Mouse (Mus musculus) lung, embryonic 16.5 days (tissue): ENCODE results near the gene Zfr. TPM values are rescaled to one million over a fixed set of nuclear protein-coding genes. Genes with fewer than 3 reads are reported as not detected.
A peak's percentile ranks its signal among the peaks of the same experiment; 100 is the strongest.

Experiments used
- ATAC-seq: fragments of 200-750 bp; cut with Nextera tagmentation; 2 replicates; pipeline ENCODE4 v1.8.0; 2017; ENCODE audit warnings: low read depth, mild to moderate bottlenecking, moderate library complexity
- H3K27ac ChIP-seq: fragments of 300-500 bp; sonication (generic); 2 replicates; pipeline ENCODE4 v1.5.1; 2014; ENCODE audit warnings: mild to moderate bottlenecking, control low read depth, low read length
- H3K27me3 ChIP-seq: fragments of 300-500 bp; sonication (generic); 2 replicates; pipeline ENCODE4 v1.6.1; 2014; ENCODE audit warnings: low read depth, low read length, mixed read lengths; ENCODE audit not compliant: control insufficient read depth, insufficient read depth
- H3K36me3 ChIP-seq: fragments of 300-500 bp; sonication (generic); 2 replicates; pipeline ENCODE4 v1.6.1; 2014; ENCODE audit warnings: low read length; ENCODE audit not compliant: control insufficient read depth, insufficient read depth
- H3K4me1 ChIP-seq: fragments of 300-500 bp; sonication (generic); replicated peaks from 2 replicates; pipeline ENCODE4 v1.6.1; 2014; ENCODE audit warnings: low read length, mixed read lengths; ENCODE audit not compliant: control insufficient read depth, insufficient read depth
- H3K4me2 ChIP-seq: fragments of 300-500 bp; sonication (generic); 2 replicates; pipeline ENCODE4 v1.6.1; 2014; ENCODE audit warnings: low read depth, low read length, control low read depth
- H3K4me3 ChIP-seq: fragments of 300-500 bp; sonication (generic); 2 replicates; pipeline ENCODE4 v1.5.1; 2014; ENCODE audit warnings: mild to moderate bottlenecking, low read length, control low read depth
- H3K9ac ChIP-seq: fragments of 300-500 bp; sonication (generic); 2 replicates; pipeline ENCODE4 v1.6.1; 2014; ENCODE audit warnings: low read length, control low read depth
- H3K9me3 ChIP-seq: fragments of 300-500 bp; sonication (generic); 2 replicates; pipeline ENCODE4 v1.6.1; 2016; ENCODE audit warnings: low read length; ENCODE audit not compliant: control insufficient read depth
- WGBS: fragments of 180-500 bp; shearing (Covaris S2); extraction: QIAGEN DNeasy Blood & Tissue Kit; methylation state at CpG from one replicate; pipeline ENCODE4 v1.1.7; 2014; 5-methylcytosine and 5-hydroxymethylcytosine counted together
- polyA plus RNA-seq: library from polyadenylated mRNA; unstranded; fragments of >200 nt; fragmentation: Nextera tagmentation; extraction: Ambion mirVana; gene quantifications from 2 replicates; pipeline ENCODE4 v1.2.1, GENCODE M21; 2015

Zfr gene
- polyA plus RNA-seq, 1 experiment from 2014 or later, result 109 TPM

DNA sequence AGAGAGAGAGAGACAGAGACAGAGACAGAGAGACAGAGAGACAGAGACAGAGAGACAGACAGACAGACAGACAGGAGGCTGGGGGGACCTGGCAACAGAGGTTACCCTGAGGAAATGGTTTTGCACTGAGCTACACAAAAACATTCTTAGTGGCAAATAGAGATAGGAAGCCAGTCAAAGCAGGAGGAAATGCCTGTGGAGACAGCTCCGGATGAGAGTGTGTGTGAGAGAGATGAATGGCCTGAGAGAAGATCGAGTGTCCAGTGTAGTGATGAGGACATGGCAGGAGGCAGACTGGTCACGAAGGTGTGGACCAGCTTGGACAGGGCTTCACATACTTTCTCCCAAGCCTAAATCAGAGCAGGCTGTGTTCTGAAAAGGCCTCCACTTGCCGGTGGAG, 107.4 kb downstream of the Zfr start:
- Histone ChIP-seq H3K4me3 (no peak overlapping the region), H3K36me3 (no peaks in the 10 kb centered on the region), H3K9ac (no peak overlapping the region), H3K27ac (no peak overlapping the region), H3K4me2 (no peak overlapping the region), H3K9me3 (no peaks in the 10 kb centered on the region), H3K27me3 (no peaks in the 10 kb centered on the region), H3K4me1 (peaks cover 19% of the 10 kb centered on the region)
- no peak; the same call in 1 of the 2 replicates for ATAC-seq
- WGBS, result 40% methylated on average over 4 of the region's 4 CpGs

DNA sequence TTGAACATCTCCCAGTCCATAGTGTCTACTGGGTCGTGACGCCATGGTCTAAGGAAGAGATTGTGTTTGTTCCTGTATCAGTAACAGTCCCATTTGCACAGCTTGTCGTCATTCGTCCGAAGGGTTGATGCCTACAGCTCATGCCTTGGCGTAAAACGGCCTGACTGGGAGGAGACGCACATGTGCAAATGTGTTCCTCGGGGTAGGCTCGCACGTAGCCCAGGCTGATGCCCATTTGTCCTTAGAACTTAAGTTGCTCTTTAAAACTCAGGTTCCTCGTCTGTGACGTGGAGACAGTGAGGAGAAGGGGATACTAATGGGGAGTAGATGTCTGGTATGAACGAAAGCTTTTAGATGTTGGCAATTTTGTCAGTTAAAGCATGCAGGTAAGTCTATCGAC, 109.3 kb downstream of the Zfr start:
- H3K27me3 ChIP-seq, result no peaks in the 10 kb centered on the region
- no peaks in the 10 kb centered on the region for H3K36me3 ChIP-seq
- H3K4me1 ChIP-seq, result peaks cover 27% of the 10 kb centered on the region
- no peak overlapping the region for H3K9ac ChIP-seq
- 88% methylated on average over 15 of the region's 15 CpGs for WGBS
- no peak overlapping the region for H3K4me2 ChIP-seq
- no peak overlapping the region for H3K4me3 ChIP-seq
- ATAC-seq, result no peak
- no peaks in the 10 kb centered on the region for H3K9me3 ChIP-seq
- no peak overlapping the region for H3K27ac ChIP-seq

DNA sequence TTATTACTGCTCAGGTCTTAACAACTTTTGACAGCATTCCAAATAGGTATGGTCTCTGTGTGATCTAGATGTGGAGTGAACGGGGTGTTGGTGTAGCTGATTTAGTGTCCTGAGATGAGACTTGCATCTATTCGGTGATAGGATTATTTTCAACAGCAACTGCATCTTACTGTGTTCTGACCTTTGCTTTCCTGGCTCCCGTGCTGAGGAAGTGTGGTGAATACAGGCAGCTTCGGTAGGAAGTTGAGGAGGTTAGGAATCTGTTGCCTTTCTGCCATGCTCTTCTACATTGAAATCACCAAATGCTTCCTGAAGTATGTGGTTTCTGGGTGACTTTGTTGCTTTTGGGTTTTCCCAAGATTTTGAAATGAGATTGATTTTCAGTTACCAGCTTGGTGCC, 109.7 kb downstream of the Zfr start:
- WGBS, result 60% methylated on average over 4 of the region's 4 CpGs
- no peak for ATAC-seq
- H3K27ac ChIP-seq, result no peak overlapping the region

GRCm38 (mm10) chr15:12229603-12230242, 112.1 kb downstream of the Zfr start:
- H3K4me3 ChIP-seq, result no peak overlapping the region
- H3K9me3 ChIP-seq, result no peaks in the 10 kb centered on the region
- H3K27me3 ChIP-seq, result no peaks in the 10 kb centered on the region
- no peak overlapping the region for H3K4me2 ChIP-seq
- H3K27ac ChIP-seq, result no peak overlapping the region
- peaks cover 31% of the 10 kb centered on the region for H3K4me1 ChIP-seq
- H3K9ac ChIP-seq, result no peak overlapping the region
- H3K36me3 ChIP-seq, result peaks cover 3% of the 10 kb centered on the region
- WGBS, result 61% methylated on average over 10 of the region's 10 CpGs
- no peak for ATAC-seq

More for the DNA sequence above, 109.7 kb downstream of the Zfr start:
- no peak overlapping the region for H3K4me2 ChIP-seq
- no peaks in the 10 kb centered on the region for H3K27me3 ChIP-seq
- H3K36me3 ChIP-seq, result no peaks in the 10 kb centered on the region
- H3K4me1 ChIP-seq, result peaks cover 27% of the 10 kb centered on the region
- no peaks in the 10 kb centered on the region for H3K9me3 ChIP-seq
- no peak overlapping the region for H3K4me3 ChIP-seq
- no peak overlapping the region for H3K9ac ChIP-seq

DNA sequence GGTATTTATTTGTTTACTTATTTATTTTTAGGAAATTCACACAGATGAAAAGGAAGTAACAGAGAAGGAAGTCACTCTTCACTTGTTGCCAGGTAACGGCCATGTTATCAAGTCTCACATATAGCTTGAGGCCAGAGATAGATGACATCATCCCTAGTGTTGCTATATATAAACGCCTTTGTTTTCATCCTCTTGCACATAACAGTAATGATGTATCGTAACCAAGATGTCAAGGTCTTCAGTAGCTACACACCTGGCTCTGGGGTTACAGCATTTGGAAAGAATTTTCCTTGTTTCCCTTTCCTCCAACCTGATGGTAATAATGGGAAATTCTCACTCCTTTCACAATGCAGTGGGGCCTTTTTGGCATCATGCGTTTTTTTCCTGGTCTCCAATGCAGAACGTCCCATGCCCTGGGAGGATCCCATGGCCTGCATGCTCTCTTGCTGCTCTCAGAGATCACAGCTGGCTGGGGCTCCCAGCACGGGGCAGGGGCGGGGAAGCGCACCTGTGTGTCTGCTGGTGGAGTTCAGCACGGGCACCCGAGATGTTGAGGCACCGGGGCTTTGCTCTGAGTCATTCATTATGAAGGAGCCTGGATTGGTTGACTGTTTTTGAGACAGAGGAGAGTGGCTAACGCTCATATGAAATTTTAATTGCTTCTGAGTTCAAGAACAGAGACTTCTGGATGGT, 112.8 kb downstream of the Zfr start:
- peaks cover 3% of the 10 kb centered on the region for H3K36me3 ChIP-seq
- WGBS, result 42% methylated on average over 12 of the region's 12 CpGs
- no peak overlapping the region for H3K4me2 ChIP-seq

DNA sequence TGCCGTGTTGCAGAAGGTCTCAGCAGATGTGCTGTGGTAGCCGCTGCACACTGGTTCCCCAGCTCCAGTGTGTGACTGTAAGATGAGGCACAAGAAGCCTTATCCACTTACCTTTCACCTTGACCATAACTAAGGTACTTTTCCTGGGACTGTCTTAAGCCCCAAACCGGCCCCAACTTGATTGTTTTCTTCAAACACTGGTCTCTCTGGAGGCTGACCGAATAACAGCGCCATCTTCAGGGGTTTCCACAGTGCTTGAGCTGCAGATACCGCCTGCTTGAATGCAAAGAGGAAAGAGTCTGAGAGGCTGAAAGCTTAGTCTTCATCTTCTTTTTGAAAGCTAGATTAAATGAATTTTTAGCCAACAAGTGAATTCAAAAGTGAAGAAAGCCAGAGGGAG, 113.8 kb downstream of the Zfr start:
- H3K36me3 ChIP-seq, result peaks cover 7% of the 10 kb centered on the region
- ATAC-seq, result no peak
- 73% methylated on average over 6 of the region's 6 CpGs for WGBS

More for the DNA sequence above, 112.8 kb downstream of the Zfr start:
- no peaks in the 10 kb centered on the region for H3K9me3 ChIP-seq
- peaks cover 28% of the 10 kb centered on the region for H3K4me1 ChIP-seq
- ATAC-seq, result no peak
- no peaks in the 10 kb centered on the region for H3K27me3 ChIP-seq
- peak overlapping the region; percentile 54 for H3K27ac ChIP-seq
- H3K4me3 ChIP-seq, result no peak overlapping the region
- no peak overlapping the region for H3K9ac ChIP-seq

GRCm38 (mm10) chr15:12232429-12232828, 114.8 kb downstream of the Zfr start:
- 41% methylated on average over 11 of the region's 11 CpGs for WGBS
- H3K27ac ChIP-seq, result peak overlapping the region; percentile 77

More for the DNA sequence above, 113.8 kb downstream of the Zfr start:
- Histone ChIP-seq H3K4me1 (peaks cover 28% of the 10 kb centered on the region), H3K27me3 (no peaks in the 10 kb centered on the region), H3K27ac (no peak overlapping the region), H3K9ac (no peak overlapping the region), H3K4me2 (no peak overlapping the region), H3K9me3 (no peaks in the 10 kb centered on the region), H3K4me3 (no peak overlapping the region)

GRCm38 (mm10) chr15:12233021-12233420, 115.4 kb downstream of the Zfr start:
- H3K4me2 ChIP-seq, result no peak overlapping the region
- no peak overlapping the region for H3K9ac ChIP-seq
- peaks cover 10% of the 10 kb centered on the region for H3K36me3 ChIP-seq
- peaks cover 26% of the 10 kb centered on the region for H3K4me1 ChIP-seq
- ATAC-seq, result peak; percentile 10; the same call in 1 of the 2 replicates
- no peak overlapping the region for H3K4me3 ChIP-seq
- WGBS, result 69% methylated on average over 4 of the region's 4 CpGs
- H3K27ac ChIP-seq, result peak overlapping the region; percentile 77
- H3K9me3 ChIP-seq, result no peaks in the 10 kb centered on the region
- no peaks in the 10 kb centered on the region for H3K27me3 ChIP-seq

More at GRCm38 (mm10) chr15:12232429-12232828, 114.8 kb downstream of the Zfr start:
- H3K36me3 ChIP-seq, result peaks cover 7% of the 10 kb centered on the region
- H3K4me3 ChIP-seq, result no peak overlapping the region
- H3K4me2 ChIP-seq, result peak overlapping the region; percentile 17; the same call in 1 of the 2 replicates
- H3K4me1 ChIP-seq, result peaks cover 26% of the 10 kb centered on the region
- ATAC-seq, result peak; percentile 78
- H3K9me3 ChIP-seq, result no peaks in the 10 kb centered on the region
- no peak overlapping the region for H3K9ac ChIP-seq
- H3K27me3 ChIP-seq, result no peaks in the 10 kb centered on the region
